Mouse (Mus musculus) intestine, embryonic 16.5 days (tissue): ENCODE measurements around the gene Setdb1. TPM values are rescaled to one million over a fixed set of nuclear protein-coding genes. Genes with fewer than 3 reads are reported as not detected.

Experiments used
- ATAC-seq: fragments of 200-750 bp; cut with Nextera tagmentation; 2 replicates; pipeline ENCODE4 v1.8.0; 2017; ENCODE audit warnings: moderate TSS enrichment, moderate library complexity
- H3K27ac ChIP-seq: fragments of 300-500 bp; sonication (generic); 2 replicates; pipeline ENCODE4 v1.5.1; 2014; ENCODE audit warnings: mild to moderate bottlenecking, low read length
- H3K27me3 ChIP-seq: fragments of 300-500 bp; sonication (generic); replicated peaks from 2 replicates; pipeline ENCODE4 v1.6.1; 2014; ENCODE audit warnings: low read length, control low read depth, mixed read lengths; ENCODE audit not compliant: control insufficient read depth, insufficient read depth
- H3K36me3 ChIP-seq: fragments of 300-500 bp; sonication (generic); 2 replicates; pipeline ENCODE4 v1.6.1; 2014; ENCODE audit warnings: low read length, control low read depth; ENCODE audit not compliant: control insufficient read depth, insufficient read depth
- H3K4me1 ChIP-seq: fragments of 300-500 bp; sonication (generic); 2 replicates; pipeline ENCODE4 v1.6.1; 2014; ENCODE audit warnings: low read length, control low read depth, mixed read lengths; ENCODE audit not compliant: control insufficient read depth, insufficient read depth
- H3K4me2 ChIP-seq: fragments of 300-500 bp; sonication (generic); 2 replicates; pipeline ENCODE4 v1.6.1; 2014; ENCODE audit warnings: low read depth, low read length, control low read depth
- H3K4me3 ChIP-seq: fragments of 300-500 bp; sonication (generic); 2 replicates; pipeline ENCODE4 v1.5.1; 2014; ENCODE audit warnings: mild to moderate bottlenecking, low read length
- H3K9ac ChIP-seq: fragments of 300-500 bp; sonication (generic); 2 replicates; pipeline ENCODE4 v1.6.1; 2014; ENCODE audit warnings: low read depth, low read length
- H3K9me3 ChIP-seq: fragments of 300-500 bp; sonication (generic); 2 replicates; pipeline ENCODE4 v1.6.1; 2016; ENCODE audit warnings: low read length, control low read depth; ENCODE audit not compliant: control insufficient read depth
- WGBS: fragments of 180-500 bp; shearing (Covaris S2); extraction: QIAGEN DNeasy Blood & Tissue Kit; methylation state at CpG from one replicate; pipeline ENCODE4 v1.1.7; 2014; 5-methylcytosine and 5-hydroxymethylcytosine counted together
- polyA plus RNA-seq: library from polyadenylated mRNA; unstranded; fragments of >200 nt; fragmentation: Nextera tagmentation; extraction: Ambion mirVana; gene quantifications from 2 replicates; pipeline ENCODE4 v1.2.1, GENCODE M21; 2015

The Setdb1 gene
- polyA plus RNA-seq, 1 experiment from 2014 or later, result 24.8 TPM

GRCm38 (mm10) chr3:95296103-95296469, 60.9 kb downstream of the Setdb1 start:
- Histone ChIP-seq H3K4me1 (peaks cover 4% of the 10 kb centered on the region; the same call in 1 of the 2 replicates), H3K4me3 (no peak overlapping the region), H3K9ac (no peak overlapping the region), H3K36me3 (peaks cover 9% of the 10 kb centered on the region; the same call in 1 of the 2 replicates), H3K27ac (no peak overlapping the region), H3K27me3 (no peaks in the 10 kb centered on the region), H3K9me3 (no peaks in the 10 kb centered on the region), H3K4me2 (no peak overlapping the region)
- 9% methylated on average over 5 of the region's 5 CpGs for WGBS
- ATAC-seq, result no peak

GRCm38 (mm10) chr3:95295321-95296102, 61.5 kb downstream of the Setdb1 start:
- 77% methylated on average over 11 of the region's 11 CpGs for WGBS
- Histone ChIP-seq H3K27ac (no peak overlapping the region), H3K9me3 (no peaks in the 10 kb centered on the region), H3K4me2 (no peak overlapping the region), H3K4me3 (no peak overlapping the region), H3K36me3 (peaks cover 9% of the 10 kb centered on the region; the same call in 1 of the 2 replicates), H3K4me1 (peaks cover 2% of the 10 kb centered on the region; the same call in 1 of the 2 replicates), H3K9ac (no peak overlapping the region), H3K27me3 (no peaks in the 10 kb centered on the region)
- no peak for ATAC-seq

- Histone ChIP-seq H3K4me2 (no peak overlapping the region), H3K9ac (no peak overlapping the region), H3K36me3 (peaks cover 9% of the 10 kb centered on the region; the same call in 1 of the 2 replicates), H3K9me3 (no peaks in the 10 kb centered on the region), H3K27me3 (no peaks in the 10 kb centered on the region), H3K27ac (no peak overlapping the region), H3K4me3 (no peak overlapping the region), H3K4me1 (peaks cover 2% of the 10 kb centered on the region; the same call in 1 of the 2 replicates)
- 82% methylated on average over 5 of the region's 5 CpGs for WGBS
- ATAC-seq, result no peak
Measured at GRCm38 (mm10) chr3:95294718-95295117, 62.3 kb downstream of the Setdb1 start.

GRCm38 (mm10) chr3:95294316-95294715, 62.7 kb downstream of the Setdb1 start:
- H3K4me3 ChIP-seq, result no peak overlapping the region
- whole genome bisulfite sequencing, result 85% methylated on average over 7 of the region's 7 CpGs
- no peaks in the 10 kb centered on the region for H3K9me3 ChIP-seq
- peaks cover 2% of the 10 kb centered on the region; the same call in 1 of the 2 replicates for H3K4me1 ChIP-seq
- peaks cover 9% of the 10 kb centered on the region; the same call in 1 of the 2 replicates for H3K36me3 ChIP-seq
- no peaks in the 10 kb centered on the region for H3K27me3 ChIP-seq
- no peak for ATAC-seq
- no peak overlapping the region for H3K4me2 ChIP-seq
- H3K9ac ChIP-seq, result no peak overlapping the region
- no peak overlapping the region for H3K27ac ChIP-seq

- no peaks in the 10 kb centered on the region for H3K27me3 ChIP-seq
- no peak overlapping the region for H3K9ac ChIP-seq
- no peak overlapping the region for H3K4me2 ChIP-seq
- H3K36me3 ChIP-seq, result peaks cover 9% of the 10 kb centered on the region
- no peak for ATAC-seq
- H3K4me1 ChIP-seq, result peaks cover 2% of the 10 kb centered on the region; the same call in 1 of the 2 replicates
- no peak overlapping the region for H3K4me3 ChIP-seq
- H3K27ac ChIP-seq, result no peak overlapping the region
- WGBS, result 63% methylated on average over 11 of the region's 11 CpGs
- H3K9me3 ChIP-seq, result no peaks in the 10 kb centered on the region
Measured at GRCm38 (mm10) chr3:95293537-95293936, 63.5 kb downstream of the Setdb1 start.

- H3K9ac ChIP-seq, result no peak overlapping the region
- 92% methylated on average over 2 of the region's 2 CpGs for WGBS
- H3K4me1 ChIP-seq, result peaks cover 2% of the 10 kb centered on the region; the same call in 1 of the 2 replicates
- no peak overlapping the region for H3K4me3 ChIP-seq
- no peak for ATAC-seq
- H3K4me2 ChIP-seq, result no peak overlapping the region
- H3K36me3 ChIP-seq, result peaks cover 9% of the 10 kb centered on the region
- no peaks in the 10 kb centered on the region for H3K27me3 ChIP-seq
- no peaks in the 10 kb centered on the region for H3K9me3 ChIP-seq
- H3K27ac ChIP-seq, result no peak overlapping the region
Measured at GRCm38 (mm10) chr3:95292899-95293298, 64.1 kb downstream of the Setdb1 start.

GRCm38 (mm10) chr3:95291041-95291440, 66.0 kb downstream of the Setdb1 start:
- Histone ChIP-seq H3K9ac (no peak overlapping the region), H3K27ac (peak overlapping the region; percentile 5; the same call in 1 of the 2 replicates), H3K4me2 (no peak overlapping the region), H3K4me3 (no peak overlapping the region), H3K9me3 (no peaks in the 10 kb centered on the region), H3K36me3 (peaks cover 4% of the 10 kb centered on the region), H3K4me1 (peaks cover 2% of the 10 kb centered on the region), H3K27me3 (no peaks in the 10 kb centered on the region)
- WGBS, result 69% methylated on average over 4 of the region's 4 CpGs
- peak; percentile 32; the same call in 1 of the 2 replicates for ATAC-seq

- Histone ChIP-seq H3K27me3 (no peaks in the 10 kb centered on the region), H3K9me3 (no peaks in the 10 kb centered on the region), H3K4me2 (no peak overlapping the region), H3K4me3 (no peak overlapping the region), H3K9ac (no peak overlapping the region), H3K27ac (no peak overlapping the region), H3K36me3 (peaks cover 4% of the 10 kb centered on the region), H3K4me1 (peaks cover 11% of the 10 kb centered on the region)
- 57% methylated on average over 6 of the region's 6 CpGs for WGBS
- ATAC-seq, result no peak
Measured at GRCm38 (mm10) chr3:95290156-95290555, 66.8 kb downstream of the Setdb1 start.

GRCm38 (mm10) chr3:95289419-95289818, 67.6 kb downstream of the Setdb1 start:
- Histone ChIP-seq H3K36me3 (peaks cover 4% of the 10 kb centered on the region), H3K27ac (no peak overlapping the region), H3K4me2 (no peak overlapping the region), H3K9me3 (no peaks in the 10 kb centered on the region), H3K4me1 (peaks cover 17% of the 10 kb centered on the region), H3K9ac (no peak overlapping the region), H3K4me3 (no peak overlapping the region), H3K27me3 (no peaks in the 10 kb centered on the region)
- WGBS, result 93% methylated on average over 4 of the region's 4 CpGs
- no peak for ATAC-seq
